Comparison of ENCODE assay signal across 8 mouse cellular contexts in genomic region chr4:117188969-117189368, GRCm38 (mm10). TPM values are rescaled to one million over a fixed set of nuclear protein-coding genes. Genes with fewer than 3 reads are reported as not detected.
DNase-seq lines count a peak whose midpoint lies in the region; ATAC-seq and TF ChIP-seq lines count a peak whose summit lies in the region.

No protein-coding gene starts in this region.

- no peak for DNase-seq in heart, postnatal 14 days
- no peak for DNase-seq in ES-E14 (ENCODE audit: low read depth, low spot score)
- no peak for DNase-seq in forebrain, postnatal 0 days
- no peak for DNase-seq in cerebellum, adult 8-10 months
- no peak for DNase-seq in left cerebral cortex, postnatal 4 days

- H3K36me3 ChIP-seq in heart, embryonic 15.5 days: no peaks in the 10 kb centered on the region
- H3K36me3 ChIP-seq in ES-E14 (ENCODE audit: control insufficient read depth, insufficient read depth, low read length, poor library complexity, severe bottlenecking): no peaks in the 10 kb centered on the region
- no peaks in the 10 kb centered on the region for H3K36me3 ChIP-seq in forebrain, postnatal 0 days (ENCODE audit: insufficient read depth)
- H3K36me3 ChIP-seq in macrophage (ENCODE audit: inconsistent target): no peaks in the 10 kb centered on the region

- in situ Hi-C loops in ES-E14 (cut with MboI; ENCODE audit: low sequenced_read_pairs in 2 of 2, unreplicated experiment in 2 of 2): no loop called here

- ATAC-seq in heart, embryonic 15.5 days (replicated peaks; ENCODE audit: insufficient number of reproducible peaks, insufficient read depth, low FRiP score, low read depth): no peak
- ATAC-seq in forebrain, postnatal 0 days: no peak
- no peak for ATAC-seq in monocyte, adult 5-6 weeks (replicated peaks; ENCODE audit: insufficient number of reproducible peaks, low FRiP score, low TSS enrichment, poor library complexity, severe bottlenecking)

- no peaks in the 10 kb centered on the region for H3K79me2 ChIP-seq in macrophage (ENCODE audit: inconsistent target)

- H3K27ac ChIP-seq in heart, embryonic 15.5 days: peak overlapping the region; percentile 78
- no peak overlapping the region for H3K27ac ChIP-seq in ES-E14 (ENCODE audit: insufficient read depth, low read depth, low read length, poor library complexity, severe bottlenecking)
- H3K27ac ChIP-seq in forebrain, postnatal 0 days (ENCODE audit: low read depth, low read length): 0 out of 2 replicates have a peak overlapping the region, but pooled peaks have one; percentile 87
- peak overlapping the region; percentile 94 for H3K27ac ChIP-seq in macrophage

- no peaks in the 10 kb centered on the region for H3K9me3 ChIP-seq in heart, embryonic 15.5 days (replicated peaks)
- no peaks in the 10 kb centered on the region for H3K9me3 ChIP-seq in ES-E14 (ENCODE audit: control insufficient read depth, insufficient read depth, low read depth, low read length)
- no peaks in the 10 kb centered on the region for H3K9me3 ChIP-seq in forebrain, postnatal 0 days (ENCODE audit: low read length)

- no peak for TF ChIP-seq CTCF in forebrain, postnatal 0 days (IDR thresholded peaks at IDR 0.05; ENCODE audit: low read depth)

- 0 out of 2 replicates have a peak, but pooled peaks cover 5% of the 10 kb centered on the region for H3K4me1 ChIP-seq in heart, embryonic 15.5 days (replicated peaks)
- no peaks in the 10 kb centered on the region for H3K4me1 ChIP-seq in ES-E14 (ENCODE audit: control insufficient read depth in 2 of 2, insufficient read depth in 2 of 2, low read length in 2 of 2, poor library complexity in 1 of 2)
- no peaks in the 10 kb centered on the region for H3K4me1 ChIP-seq in forebrain, postnatal 0 days (ENCODE audit: insufficient read depth)

- H3K4me2 ChIP-seq in heart, embryonic 15.5 days: peak overlapping the region; percentile 56
- peak overlapping the region; percentile 47 for H3K4me2 ChIP-seq in forebrain, postnatal 0 days (ENCODE audit: low read depth)

- H3K27me3 ChIP-seq in heart, embryonic 15.5 days: no peaks in the 10 kb centered on the region
- no peaks in the 10 kb centered on the region for H3K27me3 ChIP-seq in forebrain, postnatal 0 days (ENCODE audit: insufficient read depth, low read length)

- intact Hi-C loops in heart, postnatal 14 days (cut with DNase I): no loop called here
- intact Hi-C loops in left cerebral cortex, postnatal 4 days (cut with DNase I): no loop called here

- peak overlapping the region; percentile 48 for H3K4me3 ChIP-seq in heart, embryonic 15.5 days
- H3K4me3 ChIP-seq in ES-E14 (ENCODE audit: insufficient read depth in 1 of 2, low read depth in 1 of 2, low read length in 2 of 2, poor library complexity in 1 of 2, severe bottlenecking in 1 of 2): no peak overlapping the region; a peak in 1 of 4 replicates
- H3K4me3 ChIP-seq in forebrain, postnatal 0 days (ENCODE audit: low read depth, low read length): no peak overlapping the region
- peak overlapping the region; percentile 38 for H3K4me3 ChIP-seq in macrophage (ENCODE audit: inconsistent target)

- WGBS in heart, embryonic 15.5 days: 56% methylated on average over 3 of the region's 3 CpGs
- WGBS in forebrain, postnatal 0 days: 52% methylated on average over 3 of the region's 3 CpGs
- WGBS in macrophage (ENCODE audit: missing documents): 53% methylated on average over 3 of the region's 3 CpGs

- peak overlapping the region; percentile 60 for H3K9ac ChIP-seq in heart, embryonic 15.5 days
- H3K9ac ChIP-seq in ES-E14 (ENCODE audit: insufficient read depth, low read depth, low read length, poor library complexity, severe bottlenecking): peak overlapping the region; percentile 57; the same call in 1 of the 2 replicates
- 0 out of 2 replicates have a peak overlapping the region, but pooled peaks have one; percentile 75 for H3K9ac ChIP-seq in forebrain, postnatal 0 days

TF ChIP-seq in ES-E14, 5 proteins besides CTCF, POLR2A, EP300 and RAD21:
- no peak for TF ChIP-seq HCFC1 (IDR thresholded peaks at IDR 0.05; ENCODE audit: borderline replicate concordance, insufficient read depth, low read length)
- peak; percentile 59; the same call in 1 of the 2 replicates for TF ChIP-seq ZNF384 (IDR thresholded peaks at IDR 0.05; ENCODE audit: low read depth, low read length)
- TF ChIP-seq ZC3H11A (IDR thresholded peaks at IDR 0.05; ENCODE audit: borderline replicate concordance, low read depth, low read length): no peak
- TF ChIP-seq MAFK (IDR thresholded peaks at IDR 0.05; ENCODE audit: insufficient read depth, low read depth, low read length): no peak
- no peak for TF ChIP-seq CHD2 (IDR thresholded peaks at IDR 0.05; ENCODE audit: low read depth, low read length)

RNA-seq across cellular contexts. Expression of gene Kif2c, which starts 6.5 kb away (rescaled TPM):
- polyA plus RNA-seq in heart, embryonic 15.5 days (2015; fragmentation: Nextera tagmentation; extraction: Ambion mirVana): 36.4 and 39.7 TPM in 2 replicates
- 1 to 10 TPM; 1.7 to 3.4 TPM for total RNA-seq in heart, postnatal 14 days (2021)
- 73.1 and 86.0 TPM in 2 replicates for total RNA-seq in ES-E14 (2012; rRNA removed)
- total RNA-seq in forebrain, postnatal 0 days (2014; rRNA removed): 4.2 and 9.1 TPM in 2 replicates
- polyA plus RNA-seq in forebrain, postnatal 0 days (2015; fragmentation: Nextera tagmentation; extraction: Ambion mirVana): 4.4 and 5.0 TPM in 2 replicates
- total RNA-seq in macrophage (2018; cell fraction: chromatin; rRNA removed): 10 to 100 TPM in 2 of 26 experiments, 1 to 10 TPM in 14, under 1 TPM in 8, not detected in 2; 0.30 to 12.9 (median 1.6) TPM
- 1 to 10 TPM in 12 of 26 experiments, under 1 TPM in 14; 0.27 to 3.4 (median 0.82) TPM for total RNA-seq in macrophage (2018; cell fraction: cytosol; rRNA removed)
- 1 to 10 TPM in 10 of 26 experiments, under 1 TPM in 14, not detected in 2; 0.25 to 7.8 (median 0.80) TPM for total RNA-seq in macrophage (2018; cell fraction: nucleus; rRNA removed)
- 0.26 to 3.5 TPM (median 2.9 TPM) in 3 replicates for polyA plus RNA-seq in macrophage (2018)
- 0.68 to 1.9 TPM in 2 of 3 replicates, not detected in the other for total RNA-seq in monocyte, adult 5-6 weeks (2017)
- 1 to 10 TPM; 4.0 to 5.0 TPM for total RNA-seq in left cerebral cortex, postnatal 4 days (2021)

RNA-seq across cellular contexts. Expression of gene Rps8, which starts 32.9 kb away (rescaled TPM):
- polyA plus RNA-seq in heart, embryonic 15.5 days (2015; fragmentation: Nextera tagmentation; extraction: Ambion mirVana): 538 and 545 TPM in 2 replicates
- total RNA-seq in heart, postnatal 14 days (2021): 100 to 1,000 TPM; 590 to 604 TPM
- total RNA-seq in ES-E14 (2012; rRNA removed): 3,133 and 3,400 TPM in 2 replicates
- total RNA-seq in forebrain, postnatal 0 days (2014; rRNA removed): 784 and 1,295 TPM in 2 replicates
- 481 and 630 TPM in 2 replicates for polyA plus RNA-seq in forebrain, postnatal 0 days (2015; fragmentation: Nextera tagmentation; extraction: Ambion mirVana)
- 100 to 1,000 TPM in 3 of 26 experiments, 10 to 100 TPM in 23; 30.7 to 242 (median 63.9) TPM for total RNA-seq in macrophage (2018; cell fraction: chromatin; rRNA removed)
- 1,000 to 10,000 TPM in 9 of 26 experiments, 100 to 1,000 TPM in 17; 488 to 1,366 (median 810) TPM for total RNA-seq in macrophage (2018; cell fraction: cytosol; rRNA removed)
- total RNA-seq in macrophage (2018; cell fraction: nucleus; rRNA removed): 100 to 1,000 TPM in 24 of 26 experiments, 10 to 100 TPM in 2; 69.8 to 283 (median 141) TPM
- 353 to 1,289 TPM (median 973 TPM) in 3 replicates for polyA plus RNA-seq in macrophage (2018)
- 970 to 1,241 TPM (median 1,065 TPM) in 3 replicates for total RNA-seq in monocyte, adult 5-6 weeks (2017)
- total RNA-seq in left cerebral cortex, postnatal 4 days (2021): 100 to 1,000 TPM; 774 to 852 TPM

RNA-seq across cellular contexts. Expression of gene Plk3, which starts 55.2 kb away (rescaled TPM):
- polyA plus RNA-seq in heart, embryonic 15.5 days (2015; fragmentation: Nextera tagmentation; extraction: Ambion mirVana): 1.8 and 2.5 TPM in 2 replicates
- total RNA-seq in heart, postnatal 14 days (2021): 1 to 10 TPM; 1.8 to 3.1 TPM
- 26.7 and 28.3 TPM in 2 replicates for total RNA-seq in ES-E14 (2012; rRNA removed)
- 10.2 and 16.9 TPM in 2 replicates for total RNA-seq in forebrain, postnatal 0 days (2014; rRNA removed)
- polyA plus RNA-seq in forebrain, postnatal 0 days (2015; fragmentation: Nextera tagmentation; extraction: Ambion mirVana): 14.4 and 18.2 TPM in 2 replicates
- 10 to 100 TPM in 6 of 26 experiments, 1 to 10 TPM in 19, under 1 TPM in 1; 0.67 to 21.3 (median 6.8) TPM for total RNA-seq in macrophage (2018; cell fraction: chromatin; rRNA removed)
- total RNA-seq in macrophage (2018; cell fraction: cytosol; rRNA removed): 1 to 10 TPM in 25 of 26 experiments, under 1 TPM in 1; 0.48 to 6.3 (median 2.9) TPM
- total RNA-seq in macrophage (2018; cell fraction: nucleus; rRNA removed): 10 to 100 TPM in 9 of 26 experiments, 1 to 10 TPM in 17; 2.6 to 33.1 (median 6.9) TPM
- polyA plus RNA-seq in macrophage (2018): 1.5 to 7.7 TPM (median 2.0 TPM) in 3 replicates
- total RNA-seq in monocyte, adult 5-6 weeks (2017): 25.5 to 56.5 TPM (median 52.2 TPM) in 3 replicates
- total RNA-seq in left cerebral cortex, postnatal 4 days (2021): 10 to 100 TPM; 19.4 to 21.4 TPM

Comparison
In these comparisons a context has a peak if more than half of its experiments do, and no peak if none do; other contexts are left out.
1. H3K4me3 ChIP-seq: peak in heart, embryonic 15.5 days (single experiment) and macrophage (single experiment); none in ES-E14 (0 of 2) and forebrain, postnatal 0 days (single experiment).
2. Peak in every context shown above with its lines, with median percentiles within 50 percentile points of each other: H3K9ac ChIP-seq.